Mouse (Mus musculus): ENCODE measurements at regions not wholly inside any gene's neighbourhood (a gene's known extent, or its start where the extent isn't known, plus 50 kb on each side); places are given as distances from the start of the nearest gene placed in this dataset.
A peak's percentile ranks its signal among the peaks of the same experiment; 100 is the strongest.

GRCm38 (mm10) chr9:61309768-61310493, 62.2 kb upstream of the Tle3 start:
- no peaks in the 10 kb centered on the region for H3K4me1 ChIP-seq (ENCODE audit: control insufficient read depth, insufficient read depth, low read length)
- H3K4me3 ChIP-seq (ENCODE audit: insufficient read depth, low read length) = no peak overlapping the region
- no peak for TF ChIP-seq CTCF (IDR thresholded peaks at IDR 0.05; ENCODE audit: borderline replicate concordance, insufficient read depth, low read length)
- TF ChIP-seq POLR2A (IDR thresholded peaks at IDR 0.05; ENCODE audit: low read depth, low read length) = no peak
- no peak overlapping the region for H3K27ac ChIP-seq (ENCODE audit: insufficient read depth, low read length)

- TF ChIP-seq CTCF (IDR thresholded peaks at IDR 0.05; ENCODE audit: borderline replicate concordance, insufficient read depth, low read length) = no peak
- no peak for TF ChIP-seq POLR2A (IDR thresholded peaks at IDR 0.05; ENCODE audit: low read depth, low read length)
- no peak overlapping the region for H3K27ac ChIP-seq (ENCODE audit: insufficient read depth, low read length)
- H3K4me1 ChIP-seq (ENCODE audit: control insufficient read depth, insufficient read depth, low read length) = peaks cover 4% of the 10 kb centered on the region; the same call in 1 of the 2 replicates
- H3K4me3 ChIP-seq (ENCODE audit: insufficient read depth, low read length) = no peak overlapping the region
These were observed 61.6 kb upstream of the Tle3 start for GRCm38 (mm10) chr9:61310574-61310973.

GRCm38 (mm10) chr9:61311604-61312003, 60.6 kb upstream of the Tle3 start:
- no peak overlapping the region for H3K4me3 ChIP-seq (ENCODE audit: insufficient read depth, low read length)
- H3K27ac ChIP-seq (ENCODE audit: insufficient read depth, low read length) = no peak overlapping the region
- no peak for TF ChIP-seq CTCF (IDR thresholded peaks at IDR 0.05; ENCODE audit: borderline replicate concordance, insufficient read depth, low read length)
- TF ChIP-seq POLR2A (IDR thresholded peaks at IDR 0.05; ENCODE audit: low read depth, low read length) = no peak
- H3K4me1 ChIP-seq (ENCODE audit: control insufficient read depth, insufficient read depth, low read length) = peaks cover 10% of the 10 kb centered on the region

- TF ChIP-seq CTCF (IDR thresholded peaks at IDR 0.05; ENCODE audit: borderline replicate concordance, insufficient read depth, low read length) (no peak), POLR2A (IDR thresholded peaks at IDR 0.05; ENCODE audit: low read depth, low read length) (no peak)
- Histone ChIP-seq H3K27ac (ENCODE audit: insufficient read depth, low read length) (no peak overlapping the region), H3K4me3 (ENCODE audit: insufficient read depth, low read length) (no peak overlapping the region), H3K4me1 (ENCODE audit: control insufficient read depth, insufficient read depth, low read length) (peaks cover 10% of the 10 kb centered on the region)
These were observed 57.5 kb upstream of the Tle3 start for GRCm38 (mm10) chr9:61314630-61315179.

- no peak for TF ChIP-seq CTCF (IDR thresholded peaks at IDR 0.05; ENCODE audit: borderline replicate concordance, insufficient read depth, low read length)
- TF ChIP-seq POLR2A (IDR thresholded peaks at IDR 0.05; ENCODE audit: low read depth, low read length) = no peak
- Histone ChIP-seq H3K27ac (ENCODE audit: insufficient read depth, low read length) (peak overlapping the region; percentile 48), H3K4me3 (ENCODE audit: insufficient read depth, low read length) (no peak overlapping the region), H3K4me1 (ENCODE audit: control insufficient read depth, insufficient read depth, low read length) (peaks cover 10% of the 10 kb centered on the region)
These were observed 56.5 kb upstream of the Tle3 start for GRCm38 (mm10) chr9:61315371-61316298.

- peak overlapping the region; percentile 48 for H3K27ac ChIP-seq (ENCODE audit: insufficient read depth, low read length)
- TF ChIP-seq CTCF (IDR thresholded peaks at IDR 0.05; ENCODE audit: borderline replicate concordance, insufficient read depth, low read length) = no peak
- TF ChIP-seq POLR2A (IDR thresholded peaks at IDR 0.05; ENCODE audit: low read depth, low read length) = no peak
- H3K4me1 ChIP-seq (ENCODE audit: control insufficient read depth, insufficient read depth, low read length) = peaks cover 11% of the 10 kb centered on the region
- no peak overlapping the region for H3K4me3 ChIP-seq (ENCODE audit: insufficient read depth, low read length)
These were observed 55.7 kb upstream of the Tle3 start for GRCm38 (mm10) chr9:61316442-61316841.

GRCm38 (mm10) chr9:61319721-61320120, 52.4 kb upstream of the Tle3 start:
- H3K4me3 ChIP-seq (ENCODE audit: insufficient read depth, low read length) = no peak overlapping the region
- TF ChIP-seq CTCF (IDR thresholded peaks at IDR 0.05; ENCODE audit: borderline replicate concordance, insufficient read depth, low read length) = no peak
- TF ChIP-seq POLR2A (IDR thresholded peaks at IDR 0.05; ENCODE audit: low read depth, low read length) = no peak
- peaks cover 22% of the 10 kb centered on the region for H3K4me1 ChIP-seq (ENCODE audit: control insufficient read depth, insufficient read depth, low read length)
- H3K27ac ChIP-seq (ENCODE audit: insufficient read depth, low read length) = no peak overlapping the region

GRCm38 (mm10) chr9:61321314-61321713, 50.9 kb upstream of the Tle3 start:
- Histone ChIP-seq H3K4me1 (ENCODE audit: control insufficient read depth, insufficient read depth, low read length) (peaks cover 15% of the 10 kb centered on the region), H3K4me3 (ENCODE audit: insufficient read depth, low read length) (no peak overlapping the region), H3K27ac (ENCODE audit: insufficient read depth, low read length) (no peak overlapping the region)
- TF ChIP-seq CTCF (IDR thresholded peaks at IDR 0.05; ENCODE audit: borderline replicate concordance, insufficient read depth, low read length) = no peak
- no peak for TF ChIP-seq POLR2A (IDR thresholded peaks at IDR 0.05; ENCODE audit: low read depth, low read length)

GRCm38 (mm10) chr9:61321825-61322224, 50.3 kb upstream of the Tle3 start:
- Histone ChIP-seq H3K4me3 (ENCODE audit: insufficient read depth, low read length) (no peak overlapping the region), H3K4me1 (ENCODE audit: control insufficient read depth, insufficient read depth, low read length) (peaks cover 12% of the 10 kb centered on the region), H3K27ac (ENCODE audit: insufficient read depth, low read length) (peak overlapping the region; percentile 10; the same call in 1 of the 2 replicates)
- TF ChIP-seq POLR2A (IDR thresholded peaks at IDR 0.05; ENCODE audit: low read depth, low read length) = no peak

All from embryonic fibroblast, embryonic 13.5 days (primary cell).